Comparison of ENCODE assay signal across 30 mouse cellular contexts in genomic region chr10:68203860-68204259, GRCm38 (mm10).
DNase-seq lines count a peak whose midpoint lies in the region; ATAC-seq and TF ChIP-seq lines count a peak whose summit lies in the region.
"Had no signal": no experiment of that assay in that cellular context is flagged by ENCODE, and none has a peak within 500 bp of the region (broad histone marks: within the 10 kb centered on the region; RNA-seq: fewer than 3 reads in every experiment).

No protein-coding gene starts in this region.

- no peaks in the 10 kb centered on the region for H3K9me3 ChIP-seq in intestine, embryonic 14.5 days (ENCODE audit: control insufficient read depth, low read length)
- H3K9me3 ChIP-seq in intestine, postnatal 0 days (ENCODE audit: control insufficient read depth), result no peaks in the 10 kb centered on the region
- H3K9me3 ChIP-seq: embryonic facial prominence, embryonic 10.5 days; embryonic facial prominence, embryonic 15.5 days; forebrain, embryonic 12.5 days; heart, embryonic 13.5 days; limb, embryonic 10.5 days; limb, embryonic 15.5 days; liver, embryonic 13.5 days; midbrain, embryonic 12.5 days; neural tube, embryonic 12.5 days had no signal

- 87% methylated on average over 7 of the region's 7 CpGs for WGBS in intestine, embryonic 14.5 days
- WGBS in intestine, postnatal 0 days, result 93% methylated on average over 7 of the region's 7 CpGs
- WGBS in macrophage (ENCODE audit: missing documents), result 41% methylated on average over 7 of the region's 7 CpGs

- no peak for TF ChIP-seq POLR2A in bone marrow macrophage, adult 2 months (IDR thresholded peaks at IDR 0.05; ENCODE audit: borderline replicate concordance, low read depth, low read length)

- no peak for TF ChIP-seq CTCF in intestine, postnatal 0 days (IDR thresholded peaks at IDR 0.05; ENCODE audit: low read depth)
- no peak for TF ChIP-seq CTCF in bone marrow macrophage, adult 2 months (IDR thresholded peaks at IDR 0.05; ENCODE audit: low read depth, low read length)

- no peak overlapping the region for H3K4me2 ChIP-seq in intestine, embryonic 14.5 days (ENCODE audit: low read length)
- no peak overlapping the region for H3K4me2 ChIP-seq in intestine, postnatal 0 days (replicated peaks; ENCODE audit: low read depth)
- H3K4me2 ChIP-seq: embryonic facial prominence, embryonic 15.5 days; forebrain, embryonic 12.5 days; heart, embryonic 13.5 days; hindbrain, embryonic 14.5 days; limb, embryonic 15.5 days; liver, embryonic 13.5 days; midbrain, embryonic 12.5 days; neural tube, embryonic 12.5 days had no signal

- H3K27me3 ChIP-seq in intestine, embryonic 14.5 days (replicated peaks; ENCODE audit: control insufficient read depth, insufficient read depth, low read length), result no peaks in the 10 kb centered on the region
- H3K27me3 ChIP-seq in intestine, postnatal 0 days (replicated peaks; ENCODE audit: control insufficient read depth, insufficient read depth, low read length), result no peaks in the 10 kb centered on the region
- H3K27me3 ChIP-seq: embryonic facial prominence, embryonic 15.5 days; forebrain, embryonic 12.5 days; heart, embryonic 13.5 days; limb, embryonic 15.5 days; liver, embryonic 13.5 days; midbrain, embryonic 12.5 days; neural tube, embryonic 12.5 days had no signal

- H3K79me2 ChIP-seq in macrophage (ENCODE audit: inconsistent target), result peaks cover 66% of the 10 kb centered on the region; the same call in 1 of the 2 replicates

- no peak overlapping the region for H3K27ac ChIP-seq in intestine, embryonic 14.5 days (ENCODE audit: low read depth)
- H3K27ac ChIP-seq in intestine, postnatal 0 days (ENCODE audit: low read depth, low read length), result no peak overlapping the region
- peak overlapping the region; percentile 52 for H3K27ac ChIP-seq in bone marrow macrophage, adult 2 months (ENCODE audit: insufficient read depth, low read depth, low read length)
- H3K27ac ChIP-seq in macrophage, result peak overlapping the region; percentile 2
- H3K27ac ChIP-seq: embryonic facial prominence, embryonic 10.5 days; embryonic facial prominence, embryonic 15.5 days; forebrain, embryonic 12.5 days; heart, embryonic 13.5 days; hindbrain, embryonic 14.5 days; limb, embryonic 10.5 days; limb, embryonic 15.5 days; liver, embryonic 13.5 days; midbrain, embryonic 12.5 days; neural tube, embryonic 12.5 days; stomach, postnatal 0 days had no signal

- H3K9ac ChIP-seq in intestine, embryonic 14.5 days (ENCODE audit: low read length), result no peak overlapping the region
- H3K9ac ChIP-seq in intestine, postnatal 0 days (ENCODE audit: low read depth, low read length), result no peak overlapping the region
- H3K9ac ChIP-seq: embryonic facial prominence, embryonic 15.5 days; forebrain, embryonic 12.5 days; heart, embryonic 13.5 days; hindbrain, embryonic 14.5 days; limb, embryonic 15.5 days; liver, embryonic 13.5 days; midbrain, embryonic 12.5 days; neural tube, embryonic 12.5 days had no signal

- DNase-seq in intestine, embryonic 14.5 days (ENCODE audit: low spot score), result peak; percentile 13
- DNase-seq in spleen, postnatal 36 days (ENCODE audit: low spot score in 2 of 2), result no peak
- no peak for DNase-seq in kidney, adult 11 months
- DNase-seq in B cell, adult 2 months, result no peak
- DNase-seq: adrenal gland, postnatal 10 days; cerebellum, postnatal 10 days; gastrocnemius, postnatal 25 days; kidney, adult 9 months; layer of hippocampus, postnatal 36 days; liver, embryonic 13.5 days; lung, adult 2 months; lung, postnatal 10 days; right cerebral cortex, postnatal 14 days; thymus, adult 2 months; thymus, postnatal 36 days had no signal

- no peak for ATAC-seq in intestine, embryonic 14.5 days (replicated peaks; ENCODE audit: low FRiP score, low TSS enrichment, low read depth)
- ATAC-seq in intestine, postnatal 0 days, result no peak

- peaks cover 12% of the 10 kb centered on the region for H3K4me1 ChIP-seq in intestine, embryonic 14.5 days (replicated peaks; ENCODE audit: control insufficient read depth, insufficient read depth, low read length)
- H3K4me1 ChIP-seq in intestine, postnatal 0 days (replicated peaks; ENCODE audit: control insufficient read depth, insufficient read depth, low read length), result no peaks in the 10 kb centered on the region
- H3K4me1 ChIP-seq in bone marrow macrophage, adult 2 months (ENCODE audit: control insufficient read depth, insufficient read depth, low read length), result peaks cover 16% of the 10 kb centered on the region
- H3K4me1 ChIP-seq: liver, embryonic 13.5 days had no signal

- H3K36me3 ChIP-seq in intestine, embryonic 14.5 days (ENCODE audit: control insufficient read depth, insufficient read depth, low read length), result peaks cover 23% of the 10 kb centered on the region
- peaks cover 31% of the 10 kb centered on the region for H3K36me3 ChIP-seq in intestine, postnatal 0 days (ENCODE audit: control insufficient read depth, insufficient read depth)
- peaks cover 20% of the 10 kb centered on the region; the same call in 1 of the 2 replicates for H3K36me3 ChIP-seq in macrophage (ENCODE audit: inconsistent target)
- H3K36me3 ChIP-seq: G1E; liver, embryonic 13.5 days had no signal

- no peak overlapping the region for H3K4me3 ChIP-seq in intestine, embryonic 14.5 days (ENCODE audit: low read depth, low read length)
- no peak overlapping the region for H3K4me3 ChIP-seq in intestine, postnatal 0 days (ENCODE audit: low read depth, low read length)
- no peak overlapping the region for H3K4me3 ChIP-seq in bone marrow macrophage, adult 2 months (ENCODE audit: insufficient read depth, low read length)
- H3K4me3 ChIP-seq in macrophage (ENCODE audit: inconsistent target), result no peak overlapping the region
- H3K4me3 ChIP-seq: embryonic facial prominence, embryonic 10.5 days; embryonic facial prominence, embryonic 15.5 days; forebrain, embryonic 12.5 days; heart, embryonic 13.5 days; limb, embryonic 10.5 days; limb, embryonic 15.5 days; liver, embryonic 13.5 days; midbrain, embryonic 12.5 days; myocyte; neural tube, embryonic 12.5 days had no signal

Comparison
In these comparisons a context has a peak if more than half of its experiments do, and no peak if none do; other contexts are left out.
1. H3K27ac ChIP-seq: peak in bone marrow macrophage, adult 2 months (single experiment) and macrophage (single experiment); none in intestine, embryonic 14.5 days (single experiment) and intestine, postnatal 0 days (single experiment).